Mouse (Mus musculus): ENCODE data around the gene Mrpl54. TPM values are rescaled to one million over a fixed set of nuclear protein-coding genes. Genes with fewer than 3 reads are reported as not detected.

Gene Mrpl54
- polyA plus RNA-seq, 1 experiment = 130 TPM

GRCm38 (mm10) chr10:81294442-81294841 lies 27.7 kb upstream of the Mrpl54 start:
- no peaks in the 10 kb centered on the region for H3K36me3 ChIP-seq (ENCODE audit: control insufficient read depth, insufficient read depth, low read length)
- TF ChIP-seq POLR2A (IDR thresholded peaks at IDR 0.05; ENCODE audit: low read depth, low read length) (no peak), CTCF (conservative IDR thresholded peaks at IDR 0.05; ENCODE audit: insufficient read depth, insufficient read length, low read depth, low read length) (no peak)
- 25% methylated on average over 8 of the region's 8 CpGs for WGBS
- no peak overlapping the region for H3K27ac ChIP-seq (ENCODE audit: insufficient read depth, low read depth, low read length)
- H3K4me3 ChIP-seq (ENCODE audit: insufficient read depth, low read depth, low read length) = peak overlapping the region; percentile 93; the same call in 1 of the 2 replicates
- no peaks in the 10 kb centered on the region for H3K27me3 ChIP-seq (replicated peaks; ENCODE audit: control insufficient read depth, insufficient read depth, low read length)
- peaks cover 52% of the 10 kb centered on the region for H3K4me1 ChIP-seq (ENCODE audit: control insufficient read depth, insufficient read depth, low read length)
- no peak for DNase-seq

- Histone ChIP-seq H3K27me3 (replicated peaks; ENCODE audit: control insufficient read depth, insufficient read depth, low read length) (no peaks in the 10 kb centered on the region), H3K27ac (ENCODE audit: insufficient read depth, low read depth, low read length) (0 out of 2 replicates have a peak overlapping the region, but pooled peaks have one; percentile 87), H3K4me1 (ENCODE audit: control insufficient read depth, insufficient read depth, low read length) (peaks cover 43% of the 10 kb centered on the region), H3K36me3 (ENCODE audit: control insufficient read depth, insufficient read depth, low read length) (no peaks in the 10 kb centered on the region), H3K4me3 (ENCODE audit: insufficient read depth, low read depth, low read length) (peak overlapping the region; percentile 93)
- 4% methylated on average over 25 of the region's 25 CpGs for WGBS
- TF ChIP-seq POLR2A (IDR thresholded peaks at IDR 0.05; ENCODE audit: low read depth, low read length) (no peak), CTCF (conservative IDR thresholded peaks at IDR 0.05; ENCODE audit: insufficient read depth, insufficient read length, low read depth, low read length) (no peak)
- DNase-seq = no peak
These were observed 26.7 kb upstream of the Mrpl54 start for GRCm38 (mm10) chr10:81293334-81294030.

- H3K4me3 ChIP-seq (ENCODE audit: insufficient read depth, low read depth, low read length) = peak within 1 kb of the TSS; percentile 93
- no peaks in the 10 kb centered on the region for H3K27me3 ChIP-seq (replicated peaks; ENCODE audit: control insufficient read depth, insufficient read depth, low read length)
- peak; percentile 100 for DNase-seq
- H3K36me3 ChIP-seq (ENCODE audit: control insufficient read depth, insufficient read depth, low read length) = no peaks in the 10 kb centered on the region
- WGBS = 1% methylated on average over 79 of the region's 80 CpGs
- H3K27ac ChIP-seq (ENCODE audit: insufficient read depth, low read depth, low read length) = peak within 1 kb of the TSS; percentile 87
- H3K4me1 ChIP-seq (ENCODE audit: control insufficient read depth, insufficient read depth, low read length) = peaks cover 39% of the 10 kb centered on the region
- TF ChIP-seq POLR2A (IDR thresholded peaks at IDR 0.05; ENCODE audit: low read depth, low read length) = no peak
- peak; percentile 92; the same call in 1 of the 2 replicates for TF ChIP-seq CTCF (conservative IDR thresholded peaks at IDR 0.05; ENCODE audit: insufficient read depth, insufficient read length, low read depth, low read length)
These were observed 26.0 kb upstream of the Mrpl54 start, which contains the start of gene Pip5k1c for GRCm38 (mm10) chr10:81292554-81293333. Pip5k1c (plus strand) TSS chr10:81292963.

GRCm38 (mm10) chr10:81291511-81292104 lies 24.9 kb upstream of the Mrpl54 start, which contains the start of gene Tjp3:
Tjp3 (minus strand) TSS chr10:81291581.
- 57% methylated on average over 9 of the region's 9 CpGs for WGBS
- H3K4me3 ChIP-seq (ENCODE audit: insufficient read depth, low read depth, low read length) = peak within 1 kb of the TSS; percentile 36; the same call in 1 of the 2 replicates
- H3K27ac ChIP-seq (ENCODE audit: insufficient read depth, low read depth, low read length) = peak within 1 kb of the TSS; percentile 20; the same call in 1 of the 2 replicates

GRCm38 (mm10) chr10:81290698-81291460 lies 24.1 kb upstream of the Mrpl54 start:
- peak overlapping the region; percentile 20; the same call in 1 of the 2 replicates for H3K27ac ChIP-seq (ENCODE audit: insufficient read depth, low read depth, low read length)
- no peaks in the 10 kb centered on the region for H3K36me3 ChIP-seq (ENCODE audit: control insufficient read depth, insufficient read depth, low read length)
- no peaks in the 10 kb centered on the region for H3K27me3 ChIP-seq (replicated peaks; ENCODE audit: control insufficient read depth, insufficient read depth, low read length)
- H3K4me3 ChIP-seq (ENCODE audit: insufficient read depth, low read depth, low read length) = peak overlapping the region; percentile 36; the same call in 1 of the 2 replicates
- peak; percentile 63 for DNase-seq
- peaks cover 31% of the 10 kb centered on the region for H3K4me1 ChIP-seq (ENCODE audit: control insufficient read depth, insufficient read depth, low read length)
- WGBS = 28% methylated on average over 24 of the region's 24 CpGs
- TF ChIP-seq CTCF (conservative IDR thresholded peaks at IDR 0.05; ENCODE audit: insufficient read depth, insufficient read length, low read depth, low read length) (no peak), POLR2A (IDR thresholded peaks at IDR 0.05; ENCODE audit: low read depth, low read length) (no peak)

More at GRCm38 (mm10) chr10:81291511-81292104, 24.9 kb upstream of the Mrpl54 start, which contains the start of gene Tjp3:
- Histone ChIP-seq H3K4me1 (ENCODE audit: control insufficient read depth, insufficient read depth, low read length) (peaks cover 34% of the 10 kb centered on the region), H3K27me3 (replicated peaks; ENCODE audit: control insufficient read depth, insufficient read depth, low read length) (no peaks in the 10 kb centered on the region), H3K36me3 (ENCODE audit: control insufficient read depth, insufficient read depth, low read length) (no peaks in the 10 kb centered on the region)
- no peak for DNase-seq
- TF ChIP-seq CTCF (conservative IDR thresholded peaks at IDR 0.05; ENCODE audit: insufficient read depth, insufficient read length, low read depth, low read length) (no peak), POLR2A (IDR thresholded peaks at IDR 0.05; ENCODE audit: low read depth, low read length) (no peak)

GRCm38 (mm10) chr10:81289811-81290210 lies 23.1 kb upstream of the Mrpl54 start:
- DNase-seq = peak; percentile 76
- Histone ChIP-seq H3K4me3 (ENCODE audit: insufficient read depth, low read depth, low read length) (no peak overlapping the region), H3K27ac (ENCODE audit: insufficient read depth, low read depth, low read length) (no peak overlapping the region), H3K27me3 (replicated peaks; ENCODE audit: control insufficient read depth, insufficient read depth, low read length) (no peaks in the 10 kb centered on the region), H3K4me1 (ENCODE audit: control insufficient read depth, insufficient read depth, low read length) (peaks cover 24% of the 10 kb centered on the region), H3K36me3 (ENCODE audit: control insufficient read depth, insufficient read depth, low read length) (no peaks in the 10 kb centered on the region)
- WGBS = 51% methylated on average over 14 of the region's 14 CpGs
- TF ChIP-seq POLR2A (IDR thresholded peaks at IDR 0.05; ENCODE audit: low read depth, low read length) (no peak), CTCF (conservative IDR thresholded peaks at IDR 0.05; ENCODE audit: insufficient read depth, insufficient read length, low read depth, low read length) (no peak)

All from kidney, adult 2 months (tissue).